Mouse (Mus musculus): Measurements from ENCODE around the gene Ube4b. TPM values are rescaled to one million over a fixed set of nuclear protein-coding genes. Genes with fewer than 3 reads are reported as not detected.
A peak's percentile ranks its signal among the peaks of the same experiment; 100 is the strongest.

The Ube4b gene
- polyA plus RNA-seq, 1 experiment from 2014 or later: 56.5 TPM

GRCm38 (mm10) chr4:149304466-149304865 is 122.1 kb downstream of the Ube4b start:
- Histone ChIP-seq H3K27me3 (no peaks in the 10 kb centered on the region), H3K4me1 (replicated peaks) (peaks cover 64% of the 10 kb centered on the region), H3K27ac (no peak overlapping the region), H3K36me3 (no peaks in the 10 kb centered on the region), H3K4me2 (peak overlapping the region; percentile 44), H3K4me3 (0 out of 2 replicates have a peak overlapping the region, but pooled peaks have one; percentile 11), H3K9ac (no peak overlapping the region), H3K9me3 (no peaks in the 10 kb centered on the region)
- WGBS: 60% methylated on average over 1 of the region's 1 CpGs
- ATAC-seq (ENCODE audit: low FRiP score): no peak

GRCm38 (mm10) chr4:149303502-149303901 is 123.0 kb downstream of the Ube4b start:
- Histone ChIP-seq H3K9me3 (no peaks in the 10 kb centered on the region), H3K9ac (0 out of 2 replicates have a peak overlapping the region, but pooled peaks have one; percentile 29), H3K36me3 (no peaks in the 10 kb centered on the region), H3K4me1 (replicated peaks) (peaks cover 55% of the 10 kb centered on the region), H3K4me2 (peak overlapping the region; percentile 44), H3K4me3 (peak overlapping the region; percentile 11; the same call in 1 of the 2 replicates), H3K27me3 (no peaks in the 10 kb centered on the region), H3K27ac (no peak overlapping the region)
- 36% methylated on average over 5 of the region's 5 CpGs for WGBS
- ATAC-seq (ENCODE audit: low FRiP score): no peak

- Histone ChIP-seq H3K4me3 (no peak overlapping the region), H3K4me1 (replicated peaks) (peaks cover 54% of the 10 kb centered on the region), H3K4me2 (peak overlapping the region; percentile 44; the same call in 1 of the 2 replicates), H3K9me3 (no peaks in the 10 kb centered on the region), H3K9ac (0 out of 2 replicates have a peak overlapping the region, but pooled peaks have one; percentile 40), H3K27me3 (no peaks in the 10 kb centered on the region), H3K27ac (no peak overlapping the region), H3K36me3 (no peaks in the 10 kb centered on the region)
- 77% methylated on average over 5 of the region's 5 CpGs for WGBS
- ATAC-seq (ENCODE audit: low FRiP score): no peak
Observed at GRCm38 (mm10) chr4:149302751-149303150, 123.8 kb downstream of the Ube4b start.

- Histone ChIP-seq H3K4me2 (no peak overlapping the region), H3K9ac (no peak overlapping the region), H3K27me3 (no peaks in the 10 kb centered on the region), H3K36me3 (no peaks in the 10 kb centered on the region), H3K27ac (no peak overlapping the region), H3K4me1 (replicated peaks) (peaks cover 54% of the 10 kb centered on the region), H3K4me3 (no peak overlapping the region), H3K9me3 (no peaks in the 10 kb centered on the region)
- 60% methylated on average over 3 of the region's 3 CpGs for WGBS
- no peak for ATAC-seq (ENCODE audit: low FRiP score)
Observed at GRCm38 (mm10) chr4:149302136-149302535, 124.4 kb downstream of the Ube4b start.

- Histone ChIP-seq H3K4me1 (replicated peaks) (peaks cover 35% of the 10 kb centered on the region), H3K4me3 (no peak overlapping the region), H3K9ac (no peak overlapping the region), H3K4me2 (no peak overlapping the region), H3K27me3 (no peaks in the 10 kb centered on the region), H3K9me3 (no peaks in the 10 kb centered on the region), H3K27ac (no peak overlapping the region), H3K36me3 (peaks cover 4% of the 10 kb centered on the region; the same call in 1 of the 2 replicates)
- WGBS: 87% methylated on average over 2 of the region's 2 CpGs
- no peak for ATAC-seq (ENCODE audit: low FRiP score)
Observed at GRCm38 (mm10) chr4:149296501-149296900, 130.0 kb downstream of the Ube4b start.

GRCm38 (mm10) chr4:149292984-149293383 is 133.6 kb downstream of the Ube4b start:
- no peak for ATAC-seq (ENCODE audit: low FRiP score)
- H3K4me3 ChIP-seq: no peak overlapping the region
- peaks cover 28% of the 10 kb centered on the region for H3K36me3 ChIP-seq
- no peak overlapping the region for H3K27ac ChIP-seq
- no peaks in the 10 kb centered on the region for H3K27me3 ChIP-seq
- H3K4me1 ChIP-seq (replicated peaks): peaks cover 25% of the 10 kb centered on the region
- 88% methylated on average over 5 of the region's 5 CpGs for WGBS
- H3K9me3 ChIP-seq: no peaks in the 10 kb centered on the region
- no peak overlapping the region for H3K9ac ChIP-seq
- H3K4me2 ChIP-seq: no peak overlapping the region

GRCm38 (mm10) chr4:149291061-149291460 is 135.5 kb downstream of the Ube4b start:
- no peak overlapping the region for H3K4me2 ChIP-seq
- H3K36me3 ChIP-seq: peaks cover 31% of the 10 kb centered on the region
- ATAC-seq (ENCODE audit: low FRiP score): no peak
- no peaks in the 10 kb centered on the region for H3K27me3 ChIP-seq
- no peak overlapping the region for H3K4me3 ChIP-seq
- 83% methylated on average over 9 of the region's 9 CpGs for WGBS
- H3K9ac ChIP-seq: no peak overlapping the region
- H3K9me3 ChIP-seq: no peaks in the 10 kb centered on the region
- H3K4me1 ChIP-seq (replicated peaks): peaks cover 31% of the 10 kb centered on the region
- H3K27ac ChIP-seq: no peak overlapping the region

GRCm38 (mm10) chr4:149290157-149290750 is 136.3 kb downstream of the Ube4b start:
- no peak for ATAC-seq (ENCODE audit: low FRiP score)
- Histone ChIP-seq H3K9me3 (no peaks in the 10 kb centered on the region), H3K4me3 (no peak overlapping the region), H3K9ac (no peak overlapping the region), H3K4me2 (no peak overlapping the region), H3K27ac (no peak overlapping the region), H3K27me3 (no peaks in the 10 kb centered on the region), H3K4me1 (replicated peaks) (peaks cover 29% of the 10 kb centered on the region), H3K36me3 (peaks cover 31% of the 10 kb centered on the region)
- 92% methylated on average over 7 of the region's 7 CpGs for WGBS

- ATAC-seq (ENCODE audit: low FRiP score): no peak
- Histone ChIP-seq H3K27me3 (no peaks in the 10 kb centered on the region), H3K4me1 (replicated peaks) (peaks cover 33% of the 10 kb centered on the region), H3K27ac (no peak overlapping the region), H3K9ac (no peak overlapping the region), H3K36me3 (peaks cover 27% of the 10 kb centered on the region), H3K4me2 (no peak overlapping the region), H3K9me3 (no peaks in the 10 kb centered on the region), H3K4me3 (no peak overlapping the region)
- 75% methylated on average over 8 of the region's 8 CpGs for WGBS
Observed at GRCm38 (mm10) chr4:149286287-149287137, 140.0 kb downstream of the Ube4b start.

GRCm38 (mm10) chr4:149285691-149286090 is 140.9 kb downstream of the Ube4b start:
- peaks cover 30% of the 10 kb centered on the region for H3K4me1 ChIP-seq (replicated peaks)
- H3K9ac ChIP-seq: no peak overlapping the region
- H3K4me3 ChIP-seq: no peak overlapping the region
- H3K4me2 ChIP-seq: no peak overlapping the region
- no peak overlapping the region for H3K27ac ChIP-seq
- ATAC-seq (ENCODE audit: low FRiP score): no peak
- no peaks in the 10 kb centered on the region for H3K27me3 ChIP-seq
- WGBS: 88% methylated on average over 1 of the region's 1 CpGs
- H3K9me3 ChIP-seq: no peaks in the 10 kb centered on the region
- peaks cover 21% of the 10 kb centered on the region for H3K36me3 ChIP-seq

GRCm38 (mm10) chr4:149283018-149283417 is 143.5 kb downstream of the Ube4b start:
- Histone ChIP-seq H3K4me3 (no peak overlapping the region), H3K4me1 (replicated peaks) (peaks cover 50% of the 10 kb centered on the region), H3K9ac (no peak overlapping the region), H3K9me3 (no peaks in the 10 kb centered on the region), H3K36me3 (0 out of 2 replicates have a peak, but pooled peaks cover 2% of the 10 kb centered on the region), H3K27me3 (no peaks in the 10 kb centered on the region), H3K27ac (no peak overlapping the region), H3K4me2 (no peak overlapping the region)
- no peak for ATAC-seq (ENCODE audit: low FRiP score)
- WGBS: 85% methylated on average over 3 of the region's 3 CpGs

GRCm38 (mm10) chr4:149282025-149282738 is 144.4 kb downstream of the Ube4b start:
- no peak for ATAC-seq (ENCODE audit: low FRiP score)
- WGBS: 54% methylated on average over 7 of the region's 7 CpGs
- H3K4me1 ChIP-seq (replicated peaks): peaks cover 58% of the 10 kb centered on the region

More at GRCm38 (mm10) chr4:149282025-149282738, 144.4 kb downstream of the Ube4b start:
- H3K27me3 ChIP-seq: no peaks in the 10 kb centered on the region
- 0 out of 2 replicates have a peak, but pooled peaks cover 2% of the 10 kb centered on the region for H3K36me3 ChIP-seq
- no peaks in the 10 kb centered on the region for H3K9me3 ChIP-seq
- H3K27ac ChIP-seq: peak overlapping the region; percentile 8; the same call in 1 of the 2 replicates
- H3K4me2 ChIP-seq: no peak overlapping the region
- H3K4me3 ChIP-seq: no peak overlapping the region
- no peak overlapping the region for H3K9ac ChIP-seq
